Mouse (Mus musculus): ENCODE measurements at regions not wholly inside any gene's neighbourhood (a gene's known extent, or its start where the extent isn't known, plus 50 kb on each side); places are given as distances from the start of the nearest gene placed in this dataset.

DNA sequence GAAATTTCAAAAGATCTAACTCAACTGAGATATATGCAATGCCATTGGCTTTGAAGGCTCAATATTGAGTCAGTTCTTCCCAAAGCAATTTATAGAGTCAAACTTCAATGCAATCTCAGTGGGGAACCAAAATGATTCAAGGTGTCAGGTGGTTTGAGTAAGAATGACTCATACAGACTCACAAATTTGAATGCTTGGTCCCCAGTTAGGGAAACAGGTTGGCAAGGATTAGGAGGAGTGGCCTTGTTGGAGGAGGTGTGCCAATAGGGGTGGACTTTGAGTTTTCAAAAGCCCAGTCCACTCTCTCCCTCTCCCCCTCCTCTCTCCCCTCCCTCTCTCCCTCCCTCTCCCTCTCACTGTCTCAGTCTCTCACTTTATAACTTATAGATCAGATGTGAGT is 52.8 kb upstream of the Smad1 start:
- no peaks in the 10 kb centered on the region; the same call in 1 of the 2 replicates for H3K4me1 ChIP-seq (ENCODE audit: control insufficient read depth, insufficient read depth, low read length)
- TF ChIP-seq POLR2A (IDR thresholded peaks at IDR 0.05; ENCODE audit: borderline replicate concordance, extremely low read depth, low read depth, low read length): no peak
- no peak for TF ChIP-seq CTCF (IDR thresholded peaks at IDR 0.05; ENCODE audit: insufficient read depth, low read length)
- DNase-seq: no peak
- no peak overlapping the region for H3K4me3 ChIP-seq (replicated peaks; ENCODE audit: extremely low read depth, low read depth, low read length)

DNA sequence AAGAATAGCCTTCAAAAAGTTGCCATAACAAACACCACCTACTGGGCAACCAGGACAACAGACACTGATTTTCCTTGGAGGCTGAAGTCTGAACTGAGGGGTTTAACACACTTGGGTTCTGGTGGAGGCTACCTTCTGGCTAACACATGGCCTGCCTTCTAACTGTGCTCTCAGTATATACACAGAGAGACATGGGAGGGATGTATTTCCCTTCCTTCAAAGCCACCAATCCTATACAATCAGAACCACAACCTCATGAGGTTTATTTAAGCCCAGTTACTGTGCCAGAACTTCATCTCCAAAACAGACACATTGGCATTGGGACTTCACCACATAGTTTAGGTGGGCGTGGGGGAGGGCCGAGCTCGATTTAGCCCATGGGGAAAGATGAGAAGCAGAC is 50.1 kb upstream of the Smad1 start:
- TF ChIP-seq CTCF (IDR thresholded peaks at IDR 0.05; ENCODE audit: insufficient read depth, low read length) (no peak), POLR2A (IDR thresholded peaks at IDR 0.05; ENCODE audit: borderline replicate concordance, extremely low read depth, low read depth, low read length) (no peak)
- no peak for DNase-seq
- Histone ChIP-seq H3K4me3 (replicated peaks; ENCODE audit: extremely low read depth, low read depth, low read length) (no peak overlapping the region), H3K4me1 (ENCODE audit: control insufficient read depth, insufficient read depth, low read length) (no peaks in the 10 kb centered on the region; the same call in 1 of the 2 replicates)
- WGBS: 69% methylated on average over 3 of the region's 3 CpGs

All from lung, adult 2 months (tissue).